In genomic region chr15:7192582-7192981, GRCm38 (mm10) we compare ENCODE assay signal across 18 mouse cellular contexts.
A peak's percentile ranks its signal among the peaks of the same experiment; 100 is the strongest.
DNase-seq lines count a peak whose midpoint lies in the region; ATAC-seq and TF ChIP-seq lines count a peak whose summit lies in the region.
"Had no signal": no experiment of that assay in that cellular context is flagged by ENCODE, and none has a peak within 500 bp of the region (broad histone marks: within the 10 kb centered on the region; RNA-seq: fewer than 3 reads in every experiment).

No protein-coding gene starts in this region.

- no peak for ATAC-seq in neural tube, embryonic 13.5 days (ENCODE audit: low read depth)
- ATAC-seq: activated CD4-positive, CD25-positive, alpha-beta regulatory T cell, adult 4 months; CD4-positive, CD25-positive, alpha-beta regulatory T cell, adult 4 months; Patski had no signal

- no peak overlapping the region for H3K4me3 ChIP-seq in neural tube, embryonic 13.5 days
- no peak overlapping the region for H3K4me3 ChIP-seq in myocyte

- TF ChIP-seq POLR2A in myocyte (IDR thresholded peaks at IDR 0.05; ENCODE audit: insufficient read length, low read depth): no peak

- no peak for DNase-seq in neural tube, embryonic 10.5 days (ENCODE audit: extremely low spot score, low spot score)
- DNase-seq in lung, postnatal 4 days: no peak
- DNase-seq: adrenal gland, adult 2 months; adrenal gland, adult 8-10 months; adrenal gland, postnatal 10 days; adrenal gland, postnatal 14 days; adrenal gland, postnatal 25 days; adrenal gland, postnatal 36 days; B cell, adult 2 months; cerebellum, adult 11 months; cerebellum, adult 11-12 months; cerebellum, adult 18-20 months had no signal

- H3K36me3 ChIP-seq in neural tube, embryonic 13.5 days: peaks cover 29% of the 10 kb centered on the region
- peaks cover 27% of the 10 kb centered on the region for H3K36me3 ChIP-seq in myocyte (ENCODE audit: control insufficient read depth, insufficient read depth)
- H3K36me3 ChIP-seq: G1E had no signal

- H3ac ChIP-seq in myocyte (ENCODE audit: control insufficient read depth, insufficient read length): no peak overlapping the region

- WGBS in neural tube, embryonic 13.5 days: 96% methylated on average over 2 of the region's 2 CpGs

- H3K79me2 ChIP-seq in myocyte (ENCODE audit: control insufficient read depth, insufficient read depth): no peaks in the 10 kb centered on the region

- peak overlapping the region; percentile 90; the same call in 1 of the 2 replicates for H3K27ac ChIP-seq in neural tube, embryonic 13.5 days (replicated peaks)

- no peak overlapping the region for H3K9ac ChIP-seq in neural tube, embryonic 13.5 days

- peaks cover 55% of the 10 kb centered on the region for H3K4me1 ChIP-seq in neural tube, embryonic 13.5 days (replicated peaks)

- no peaks in the 10 kb centered on the region for H3K9me3 ChIP-seq in neural tube, embryonic 13.5 days
- H3K9me3 ChIP-seq: G1E had no signal

- no peak overlapping the region for H3K4me2 ChIP-seq in neural tube, embryonic 13.5 days
- no peak overlapping the region for H3K4me2 ChIP-seq in myocyte (ENCODE audit: low read depth)

- no peaks in the 10 kb centered on the region for H3K27me3 ChIP-seq in neural tube, embryonic 13.5 days
- no peaks in the 10 kb centered on the region for H3K27me3 ChIP-seq in myocyte (ENCODE audit: control insufficient read depth, insufficient read depth, insufficient read length)
- H3K27me3 ChIP-seq: Patski had no signal

TF ChIP-seq in myocyte, 11 proteins besides CTCF, POLR2A, EP300 and RAD21:
- TF ChIP-seq POLR2AphosphoS2 (IDR thresholded peaks at IDR 0.05; ENCODE audit: insufficient read length, low read depth) (no peak), MYOD1 (IDR thresholded peaks at IDR 0.05; ENCODE audit: control insufficient read depth in 1 of 3, insufficient read length in 2 of 3, low read depth in 2 of 3) (peak; percentile 23 to 63 (median 58))
TF ChIP-seq in myocyte: peak in this region for 1.
